Mouse (Mus musculus) spleen, postnatal 10 days (tissue): Measurements from ENCODE around the gene Rps15.

Experiments used
- DNase-seq, 2 experiments: peaks; one replicate each; pipeline ENCODE4 v3.0.0; 2021 to 2022; ENCODE audit warnings: low spot score in 2 of 2

The Rps15 gene

DNA sequence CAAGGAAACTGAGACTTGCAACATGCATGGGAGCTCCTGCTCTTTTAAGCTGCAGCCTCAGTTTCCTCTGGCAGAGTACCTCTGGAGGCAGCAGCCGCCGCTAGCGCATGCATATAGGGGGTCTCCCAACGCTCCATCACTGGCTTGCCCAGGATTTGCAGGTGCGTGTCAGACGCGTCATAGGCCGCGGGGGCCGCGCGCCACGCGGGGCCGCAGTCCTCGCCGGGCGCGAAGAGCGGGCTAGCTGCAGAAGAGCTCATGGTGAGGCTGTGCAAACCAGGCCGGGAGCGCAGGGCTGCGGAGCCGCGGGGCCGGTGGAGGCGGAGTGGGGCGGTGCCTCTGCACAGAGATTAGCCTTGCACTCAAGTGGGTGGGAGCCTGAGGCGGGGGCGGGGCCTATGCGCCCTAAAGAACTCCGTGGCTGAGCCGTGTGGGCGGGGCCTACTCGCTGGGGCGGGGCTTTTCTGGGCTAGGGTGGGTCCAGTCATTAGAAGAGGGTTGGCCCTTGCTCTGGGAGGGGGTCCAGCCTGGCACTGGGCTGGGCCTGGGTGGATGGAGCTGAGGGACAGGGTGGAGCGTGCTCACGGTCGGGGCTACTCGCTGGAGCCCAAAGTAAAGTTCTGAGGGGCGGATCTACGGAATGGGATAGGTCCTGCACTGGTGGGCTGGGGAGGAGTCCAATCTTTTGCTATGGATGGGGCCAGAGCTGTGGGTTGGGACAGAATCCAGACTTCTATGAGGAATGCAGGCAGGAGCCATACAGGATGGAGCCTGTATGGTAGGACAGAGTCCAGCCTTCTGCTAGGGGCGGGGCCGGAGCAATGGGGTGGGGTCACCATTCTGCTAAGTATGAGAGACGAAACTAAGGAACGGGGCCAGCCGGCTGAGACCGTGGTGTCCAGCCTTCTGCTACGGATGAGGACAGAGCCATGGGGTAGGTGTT lies 31.3 kb upstream of the Rps15 start, which contains the start of the genes Gamt and Dazap1:
Gene Gamt, minus strand, starts transcription at position 371 of the 943 bp plus-strand sequence.
Gene Dazap1, plus strand, starts transcription at position 845 of the 943 bp plus-strand sequence.
- DNase-seq, result peak; percentile 96 to 98

DNA sequence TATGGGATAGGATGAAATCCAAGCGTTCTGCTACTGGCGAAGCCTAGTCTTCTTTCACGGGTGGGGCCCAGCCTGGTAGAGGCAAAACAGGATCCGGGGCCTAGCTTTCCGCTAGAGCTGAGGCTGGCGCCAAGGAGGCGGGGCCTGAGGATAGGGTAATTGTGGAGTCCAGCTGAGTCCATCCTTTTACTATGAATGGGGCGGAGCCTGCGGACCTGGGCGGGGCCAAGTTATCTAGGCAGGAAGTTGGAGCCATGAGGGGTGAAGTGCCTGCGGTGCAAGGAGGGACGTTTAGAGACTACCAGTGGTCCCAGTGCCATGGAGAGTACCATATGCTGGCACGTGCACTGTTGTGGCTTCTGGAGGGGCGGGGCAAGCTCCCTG lies 30.7 kb upstream of the Rps15 start:
- peak; percentile 87 to 96 for DNase-seq

DNA sequence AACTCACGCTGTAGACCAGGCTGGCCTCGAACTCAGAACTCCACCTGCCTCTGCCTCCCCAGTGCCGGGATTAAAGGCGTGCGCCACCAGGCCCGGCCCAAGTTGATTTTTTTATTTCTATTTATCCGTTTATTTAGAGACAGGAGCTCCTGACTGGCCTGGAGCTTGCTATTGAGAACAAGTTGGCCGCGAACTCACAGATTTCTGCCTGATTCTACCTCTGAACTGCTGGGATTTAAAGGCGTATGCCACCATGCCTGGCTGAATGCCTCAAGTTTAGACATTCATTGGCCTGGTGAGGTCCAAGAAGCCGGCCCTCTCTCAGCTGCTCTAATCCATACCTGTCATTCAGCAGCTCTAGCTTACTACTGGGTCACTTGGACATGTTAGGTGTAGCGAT lies 30.1 kb upstream of the Rps15 start:
- DNase-seq, result no peak

DNA sequence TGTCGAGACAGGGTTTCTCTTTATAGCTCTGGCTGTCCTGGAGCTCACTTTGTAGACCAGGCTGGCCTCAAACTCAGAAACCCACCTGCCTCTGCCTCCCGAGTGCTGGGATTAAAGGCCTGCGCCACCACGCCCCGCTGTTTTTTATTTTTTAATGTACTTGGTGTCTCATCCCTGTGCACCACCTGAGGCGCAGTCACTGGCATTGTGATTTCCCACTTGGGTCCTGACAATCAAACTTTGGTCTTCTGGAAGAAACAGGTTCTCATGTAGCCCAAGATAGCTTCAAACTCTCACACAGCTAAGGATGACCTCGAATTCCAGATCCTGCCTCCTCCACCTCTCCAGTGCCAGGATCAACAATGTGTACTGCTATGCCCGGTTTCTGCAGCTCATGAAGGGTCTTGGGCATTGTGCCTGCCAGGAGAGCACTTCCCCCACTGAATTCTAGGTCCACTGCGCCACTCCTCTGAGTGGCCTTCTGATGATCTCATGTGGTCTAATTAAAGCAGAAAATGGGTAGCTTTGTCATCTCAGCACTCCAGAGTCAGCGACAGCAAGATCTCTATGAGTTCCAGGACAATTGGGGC lies 29.4 kb upstream of the Rps15 start:
- DNase-seq, result no peak

DNA sequence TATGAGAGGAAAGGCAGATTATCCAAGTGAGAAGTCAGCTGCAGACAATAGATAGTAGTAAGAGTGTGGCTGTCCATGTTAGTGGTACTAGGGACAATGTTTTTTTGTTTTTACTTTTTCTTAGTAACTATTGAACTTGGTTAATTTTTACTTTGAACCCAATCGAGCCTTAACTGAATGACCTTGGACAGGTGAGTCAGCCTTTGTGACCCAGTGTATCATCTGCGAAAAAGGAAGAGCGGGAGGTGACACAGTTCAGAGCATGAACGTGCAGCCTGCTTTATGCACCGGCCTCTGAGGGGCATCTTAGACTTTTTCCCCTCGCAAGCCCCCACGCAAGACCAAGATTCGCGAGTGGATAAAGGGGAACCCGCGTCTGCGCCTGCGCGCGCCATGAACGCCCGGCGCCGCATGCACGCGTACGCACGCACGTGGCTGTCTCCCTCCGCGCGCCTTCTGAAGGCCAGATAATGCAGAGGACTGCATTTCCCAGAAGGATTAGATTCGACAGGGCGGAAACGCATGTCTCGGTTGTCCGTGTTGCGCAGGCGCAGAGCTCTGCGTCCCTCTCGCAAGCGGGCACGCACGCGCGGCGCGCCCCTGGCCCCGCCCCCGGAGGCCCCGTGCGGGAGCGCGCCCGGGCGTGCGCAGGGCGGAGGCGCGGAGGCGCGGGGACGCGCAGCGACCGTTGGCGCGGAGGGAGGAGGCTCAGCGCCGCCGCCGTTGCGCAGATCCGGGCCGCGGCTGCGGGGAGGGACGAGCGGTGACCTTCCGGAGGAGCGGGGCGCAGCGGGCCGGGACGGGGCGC lies 27.7 kb upstream of the Rps15 start:
- peak; percentile 97 to 99 for DNase-seq

DNA sequence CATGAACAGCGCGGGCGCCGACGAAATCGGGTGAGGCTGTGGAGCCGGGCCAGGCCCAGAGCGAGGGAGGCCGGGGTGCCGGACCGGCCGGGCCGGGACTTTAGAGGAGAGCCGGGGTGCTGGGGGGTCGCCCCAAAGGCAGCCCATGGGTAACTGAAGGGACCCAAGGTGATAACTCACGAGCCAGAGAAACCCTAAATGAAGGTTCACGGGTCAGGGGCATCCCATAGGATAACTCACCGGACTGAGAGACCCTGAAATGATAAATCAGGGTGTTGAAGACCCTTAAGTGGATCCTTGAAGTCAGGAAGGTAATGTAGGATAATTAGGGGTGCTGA lies 27.1 kb upstream of the Rps15 start:
- DNase-seq, result no peak

DNA sequence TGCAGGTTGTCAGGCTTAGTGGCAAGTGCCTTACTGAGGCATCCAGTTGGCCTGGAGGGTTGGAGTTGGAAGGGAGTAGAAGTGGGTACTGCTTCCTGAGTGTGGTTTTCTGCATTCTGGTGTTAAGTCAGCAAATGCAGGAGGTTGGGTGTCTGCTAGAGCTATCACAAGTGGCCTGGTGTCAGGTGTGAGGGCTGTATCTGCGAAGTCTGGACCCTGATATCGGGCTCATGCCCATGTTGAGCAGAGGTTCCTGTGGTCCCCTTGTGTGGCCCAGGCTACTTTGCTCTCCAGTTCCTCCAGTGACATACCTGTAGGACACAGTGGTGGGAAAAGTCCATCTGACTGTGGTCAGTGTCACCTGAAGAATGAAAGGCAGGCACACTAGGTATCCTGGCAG lies 22.2 kb upstream of the Rps15 start:
- no peak for DNase-seq

DNA sequence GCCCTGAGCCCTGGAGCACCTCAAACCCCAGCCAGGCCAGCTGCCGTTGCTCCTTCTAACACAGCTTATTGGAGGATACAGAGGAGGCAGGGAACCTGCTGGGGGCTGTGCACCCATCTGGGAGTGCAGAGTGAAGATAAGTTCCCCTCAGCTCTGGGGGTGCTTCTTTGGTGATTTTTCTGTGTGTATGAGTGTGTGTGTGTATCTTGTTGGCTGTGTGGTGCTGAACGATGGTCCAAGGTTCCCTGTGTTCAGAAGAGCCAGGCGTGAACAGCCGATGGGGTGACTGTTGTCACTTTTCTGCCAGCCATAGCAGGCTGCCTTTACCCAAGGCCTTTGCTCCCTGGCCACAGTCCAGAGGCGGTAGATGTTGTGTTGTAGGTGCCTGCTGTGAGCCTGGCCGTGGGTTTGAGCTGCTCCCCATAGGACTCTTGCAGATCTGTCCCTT lies 21.5 kb upstream of the Rps15 start:
- peak in 1 of 2 experiments; percentile 47 for DNase-seq

DNA sequence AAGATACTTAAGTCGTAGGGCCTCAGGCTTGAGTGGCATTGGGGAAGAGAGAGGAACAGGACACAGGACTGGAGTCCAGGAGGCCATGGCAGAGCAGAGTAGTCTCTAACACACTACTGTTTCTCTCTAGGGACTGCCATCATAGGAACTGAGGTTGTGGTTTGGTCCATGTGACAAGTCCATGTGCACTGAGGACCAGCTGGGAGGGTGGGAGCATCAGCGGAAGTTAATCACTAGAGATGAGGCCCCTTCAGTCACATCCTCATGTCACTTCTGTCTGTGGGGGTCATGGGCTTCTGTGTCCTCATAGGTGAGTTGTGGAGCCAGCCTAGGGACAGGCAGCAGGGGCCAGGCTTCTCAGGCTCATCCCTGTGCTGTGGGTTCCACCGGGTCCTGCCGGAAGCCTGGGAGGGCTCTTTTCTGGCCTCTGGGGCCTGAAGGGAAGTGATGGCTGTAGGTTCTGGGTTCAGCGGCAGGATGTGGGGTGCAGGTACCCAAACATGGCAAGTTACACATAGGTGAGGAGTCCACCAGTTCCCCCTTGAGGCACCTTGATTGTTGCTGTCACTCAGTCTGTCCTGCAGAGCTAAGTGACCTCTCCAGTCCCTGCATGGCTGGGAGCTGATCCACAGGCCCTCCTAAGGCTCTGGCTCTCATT lies 20.9 kb upstream of the Rps15 start:
- DNase-seq, result no peak

DNA sequence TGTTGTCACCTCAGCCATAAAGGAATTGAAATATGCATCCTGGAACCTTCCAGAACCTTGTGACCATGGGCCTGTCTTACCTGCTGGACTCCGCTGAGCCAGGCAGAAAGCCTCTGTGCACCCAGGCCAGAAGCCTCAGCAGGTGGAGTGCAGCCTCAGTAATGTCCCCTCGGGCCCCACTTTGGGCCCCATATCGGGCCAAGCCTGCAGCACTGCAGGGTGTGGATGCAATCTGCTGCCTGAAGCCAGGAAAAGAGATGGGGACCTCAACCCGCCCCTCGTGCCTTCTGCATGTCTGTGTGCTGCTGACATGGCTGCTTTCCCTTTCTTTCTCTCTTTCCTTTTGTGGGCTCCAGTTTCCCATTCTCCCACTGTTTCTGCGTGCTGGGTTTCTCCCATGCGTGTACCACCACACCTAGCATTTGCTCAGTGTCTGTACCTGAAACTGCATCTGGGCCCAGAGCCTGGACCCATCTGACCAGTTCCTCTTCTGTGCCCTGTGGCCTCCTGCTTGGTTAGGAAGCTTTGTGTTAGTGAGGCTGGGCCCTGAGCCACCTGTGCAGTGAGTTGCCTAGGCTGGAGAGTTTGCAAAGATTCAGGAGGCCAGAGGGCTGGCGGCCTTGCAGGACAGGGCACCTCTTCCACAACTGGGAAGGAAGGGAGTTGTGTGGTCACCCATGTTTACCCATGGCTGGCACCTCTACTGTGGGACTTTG lies 20.2 kb upstream of the Rps15 start:
- no peak for DNase-seq

DNA sequence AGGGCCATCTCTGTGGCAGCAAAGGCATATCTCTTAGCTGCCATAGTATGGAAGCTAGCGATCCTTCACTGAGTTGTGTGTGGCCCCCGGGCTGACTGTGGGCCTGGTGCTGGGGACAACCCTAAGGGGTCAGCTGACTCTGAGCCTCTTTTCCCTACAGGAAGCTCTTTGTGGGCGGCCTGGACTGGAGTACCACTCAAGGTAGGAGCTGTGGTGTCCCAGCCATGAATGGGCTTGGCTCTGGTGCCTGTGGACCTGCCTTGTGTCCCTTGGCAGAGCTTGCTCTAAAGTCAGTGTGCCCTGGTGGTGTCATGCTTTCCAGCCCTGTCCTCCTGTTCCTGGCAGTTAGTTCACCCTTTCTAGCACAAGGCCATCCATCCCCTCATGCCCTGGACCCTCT lies 18.4 kb upstream of the Rps15 start:
- DNase-seq, result no peak

DNA sequence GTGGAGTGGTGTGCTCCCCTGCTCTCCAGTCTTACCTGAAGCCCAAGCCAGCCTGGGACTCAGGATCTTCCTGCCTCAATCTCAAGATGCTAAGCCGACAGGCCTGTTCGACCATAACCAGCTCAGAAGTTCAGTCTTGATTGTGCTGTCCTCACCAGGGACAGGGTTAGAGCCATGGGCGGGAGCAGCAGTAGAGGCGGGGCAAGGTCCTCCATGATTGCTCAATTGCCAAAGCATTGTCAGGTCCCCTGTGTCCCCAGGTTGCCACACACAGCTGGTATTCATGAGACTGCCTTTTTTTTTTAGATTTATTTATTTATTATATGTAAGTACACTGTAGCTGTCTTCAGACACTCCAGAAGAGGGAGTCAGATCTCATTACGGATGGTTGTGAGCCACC lies 16.0 kb upstream of the Rps15 start:
- DNase-seq, result no peak

DNA sequence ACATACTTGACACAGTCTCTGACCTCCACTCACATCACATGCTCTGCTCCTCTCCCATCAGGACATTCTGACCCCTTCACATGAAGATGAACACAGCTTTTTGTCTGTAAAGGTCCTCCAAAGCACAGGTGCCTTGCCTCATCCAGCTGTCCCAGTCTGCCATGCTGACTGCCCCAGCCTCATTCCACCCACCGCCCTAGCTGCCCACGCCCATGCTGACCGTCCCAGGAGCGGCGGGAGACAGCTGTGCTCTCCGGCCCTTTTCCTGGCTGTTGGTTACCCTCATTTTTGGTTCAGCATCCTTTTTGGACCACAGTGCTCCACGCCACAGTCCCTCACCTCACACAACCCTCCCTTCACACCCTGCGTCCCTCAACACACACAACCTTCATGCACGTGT lies 13.9 kb upstream of the Rps15 start:
- DNase-seq, result no peak

DNA sequence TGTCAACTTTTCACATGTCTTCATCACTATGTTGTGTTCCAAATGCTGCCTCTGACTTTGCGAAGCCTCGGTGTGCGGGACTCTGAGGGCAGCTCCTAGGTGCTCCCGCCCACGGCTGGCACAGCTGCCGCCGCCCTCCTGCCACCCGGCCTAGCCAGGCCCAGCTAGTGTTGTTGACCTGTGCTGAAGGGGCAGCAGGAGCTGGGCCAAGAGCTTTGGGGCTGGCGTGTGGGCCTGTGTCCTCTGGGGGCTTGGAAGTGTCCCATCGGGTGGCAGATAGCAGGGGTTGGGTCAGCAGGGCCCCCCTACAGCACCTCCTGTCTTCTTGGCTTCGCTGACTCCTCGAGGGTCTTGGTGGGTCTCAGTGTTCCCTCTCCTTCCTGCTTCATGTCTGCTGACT lies 13.0 kb upstream of the Rps15 start:
- DNase-seq, result no peak

DNA sequence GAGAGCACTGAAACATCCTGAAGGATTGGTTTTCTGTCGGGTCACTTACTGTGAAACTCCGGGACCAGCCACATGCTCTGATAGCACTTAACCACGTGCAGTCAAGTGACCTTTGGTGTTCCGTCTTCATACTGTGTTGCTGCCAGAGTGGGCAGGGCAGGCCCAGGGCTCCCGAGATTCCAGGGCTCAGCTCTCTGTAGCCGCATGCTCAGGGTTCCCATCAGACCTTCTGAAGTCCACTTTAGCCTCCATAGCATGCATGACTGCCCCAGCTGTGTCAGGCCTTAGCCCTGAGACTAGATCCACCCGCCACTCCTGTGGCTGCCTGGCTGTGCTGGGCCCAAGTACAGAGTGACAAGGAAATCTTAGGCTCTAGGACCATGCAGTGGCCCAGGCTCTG lies 10.9 kb upstream of the Rps15 start:
- DNase-seq, result no peak

DNA sequence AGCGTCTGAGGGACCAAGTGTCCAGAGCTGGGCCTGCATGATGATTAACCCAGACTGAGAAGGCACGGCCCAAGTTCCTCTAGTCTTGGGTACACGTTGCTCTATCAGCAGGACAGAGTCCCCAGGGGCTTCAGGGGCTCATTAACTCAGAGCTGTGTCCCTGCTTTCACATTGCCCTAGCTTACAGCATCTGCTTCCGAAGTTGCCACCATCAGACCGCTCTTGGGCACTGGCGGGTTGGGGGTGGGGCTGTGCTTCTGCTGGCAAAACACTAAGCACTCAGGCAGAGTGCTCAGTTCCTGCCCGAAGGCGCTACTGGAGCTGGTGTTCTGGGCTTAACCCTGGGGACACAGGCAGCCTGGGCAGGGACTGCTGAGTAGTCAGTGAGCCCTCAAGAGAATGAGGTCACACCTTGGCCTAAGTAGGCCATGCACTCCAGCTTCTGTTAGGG lies 10.3 kb upstream of the Rps15 start:
- DNase-seq, result no peak

DNA sequence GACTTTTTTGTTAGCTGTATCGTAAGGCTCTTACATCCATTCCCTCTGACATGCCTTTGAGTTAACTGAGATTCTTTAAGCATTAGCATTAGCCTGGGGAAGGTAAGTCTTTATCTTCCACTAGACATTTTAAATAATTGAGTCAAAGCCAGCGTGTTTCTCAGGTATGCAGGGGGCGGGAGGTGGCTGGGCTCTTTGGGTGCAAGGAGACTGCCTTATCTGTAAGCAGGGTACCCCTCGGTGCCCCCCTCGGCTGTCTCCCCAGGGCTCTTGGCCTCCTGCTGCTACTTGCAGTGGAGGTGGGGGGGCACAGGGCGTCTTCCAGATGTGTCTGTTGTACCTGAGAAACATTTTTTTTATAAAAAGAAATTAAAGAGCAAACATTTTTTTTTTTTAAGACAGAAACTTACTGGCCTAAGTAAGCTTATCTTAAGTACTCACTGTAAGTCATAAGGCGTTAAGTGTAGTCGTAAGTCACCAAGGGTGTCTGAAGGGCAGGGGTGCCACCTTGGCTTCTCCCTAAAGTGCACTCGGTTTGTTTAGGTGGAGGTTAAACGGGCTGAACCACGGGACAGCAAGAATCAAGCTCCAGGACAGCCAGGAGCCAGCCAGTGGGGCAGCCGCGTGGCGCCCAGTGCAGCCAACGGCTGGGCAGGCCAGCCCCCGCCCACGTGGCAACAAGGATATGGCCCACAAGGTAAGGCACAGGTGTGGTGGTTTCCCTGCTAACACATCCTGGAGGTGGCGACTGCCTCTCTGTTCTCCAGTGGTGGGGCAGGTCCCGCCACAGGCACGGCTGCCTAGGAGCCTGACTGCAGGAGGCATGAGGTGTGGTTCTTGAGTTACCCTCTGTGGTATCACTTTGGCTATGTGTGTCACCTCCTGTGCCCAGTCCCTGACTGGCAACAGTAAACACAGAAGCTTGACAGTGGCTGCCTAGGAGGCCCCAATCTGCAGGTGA lies 9.5 kb upstream of the Rps15 start:
- no peak for DNase-seq

DNA sequence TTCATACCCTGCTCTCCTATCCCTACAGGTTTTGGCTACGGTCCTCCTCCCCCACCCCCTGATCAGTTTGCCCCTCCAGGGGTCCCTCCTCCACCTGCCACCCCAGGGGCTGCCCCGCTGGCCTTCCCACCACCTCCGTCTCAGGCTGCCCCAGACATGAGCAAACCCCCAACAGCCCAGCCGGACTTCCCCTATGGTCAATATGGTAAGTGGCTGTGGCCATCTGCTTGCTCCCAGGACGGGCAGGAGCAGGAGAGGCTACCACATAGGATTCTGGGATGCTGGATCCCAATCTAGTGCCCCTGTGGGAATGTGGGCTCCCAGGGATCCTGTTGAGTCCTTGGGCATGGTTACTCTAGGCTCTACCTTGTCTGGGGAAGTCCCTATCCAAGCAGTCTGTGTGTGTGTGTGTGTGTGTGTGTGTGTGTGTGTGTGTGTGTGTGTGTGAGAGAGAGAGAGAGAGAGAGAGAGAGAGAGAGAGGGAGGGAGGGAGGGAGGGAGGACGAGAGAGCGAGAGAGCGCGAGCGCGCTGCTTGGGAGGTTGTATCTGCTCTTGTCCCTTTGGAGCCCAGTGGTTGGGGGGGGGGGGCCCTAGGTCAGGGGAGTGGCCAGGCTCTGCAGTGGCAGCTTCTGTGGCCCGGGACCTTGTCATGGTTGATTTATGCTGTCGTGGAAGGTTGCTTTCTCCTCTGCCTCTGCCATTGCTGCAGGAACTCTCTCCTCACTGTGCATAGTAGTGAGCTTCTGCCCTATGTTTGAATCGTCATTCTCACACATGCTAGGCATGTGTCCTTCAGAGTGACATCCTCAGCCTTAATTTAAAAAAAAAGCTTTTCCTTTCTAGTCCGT lies 6.8 kb upstream of the Rps15 start:
- no peak for DNase-seq

DNA sequence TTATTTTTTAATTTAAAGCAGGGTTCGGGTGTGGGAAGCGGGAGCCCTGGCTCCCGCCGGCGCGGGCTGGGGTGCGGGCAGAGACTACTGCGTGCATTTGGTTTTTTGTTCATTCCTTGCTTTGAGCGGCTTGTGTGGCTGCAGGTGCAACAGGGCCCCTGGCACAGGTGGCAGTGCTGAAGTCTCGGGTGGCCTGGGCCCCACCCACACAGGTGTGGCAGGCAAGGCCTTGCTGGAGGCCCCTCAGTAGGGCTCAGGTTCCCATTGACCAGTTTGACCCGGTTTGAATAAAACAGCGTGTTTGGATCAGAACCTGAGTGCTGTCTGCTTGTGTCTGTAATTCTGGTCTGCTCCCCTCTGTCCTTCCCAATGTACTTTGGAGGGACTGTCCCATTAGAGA lies 4.2 kb upstream of the Rps15 start:
- no peak for DNase-seq
